Mouse (Mus musculus) 3134 (cell line): ENCODE data around the gene Rnf114.

Source experiments
- DNase-seq: peaks from one replicate; pipeline ENCODE4 v3.0.0-alpha.2; 2011; ENCODE audit warnings: low spot score; ENCODE audit not compliant: insufficient read length; ENCODE audit errors: extremely low read depth

Gene Rnf114

DNA sequence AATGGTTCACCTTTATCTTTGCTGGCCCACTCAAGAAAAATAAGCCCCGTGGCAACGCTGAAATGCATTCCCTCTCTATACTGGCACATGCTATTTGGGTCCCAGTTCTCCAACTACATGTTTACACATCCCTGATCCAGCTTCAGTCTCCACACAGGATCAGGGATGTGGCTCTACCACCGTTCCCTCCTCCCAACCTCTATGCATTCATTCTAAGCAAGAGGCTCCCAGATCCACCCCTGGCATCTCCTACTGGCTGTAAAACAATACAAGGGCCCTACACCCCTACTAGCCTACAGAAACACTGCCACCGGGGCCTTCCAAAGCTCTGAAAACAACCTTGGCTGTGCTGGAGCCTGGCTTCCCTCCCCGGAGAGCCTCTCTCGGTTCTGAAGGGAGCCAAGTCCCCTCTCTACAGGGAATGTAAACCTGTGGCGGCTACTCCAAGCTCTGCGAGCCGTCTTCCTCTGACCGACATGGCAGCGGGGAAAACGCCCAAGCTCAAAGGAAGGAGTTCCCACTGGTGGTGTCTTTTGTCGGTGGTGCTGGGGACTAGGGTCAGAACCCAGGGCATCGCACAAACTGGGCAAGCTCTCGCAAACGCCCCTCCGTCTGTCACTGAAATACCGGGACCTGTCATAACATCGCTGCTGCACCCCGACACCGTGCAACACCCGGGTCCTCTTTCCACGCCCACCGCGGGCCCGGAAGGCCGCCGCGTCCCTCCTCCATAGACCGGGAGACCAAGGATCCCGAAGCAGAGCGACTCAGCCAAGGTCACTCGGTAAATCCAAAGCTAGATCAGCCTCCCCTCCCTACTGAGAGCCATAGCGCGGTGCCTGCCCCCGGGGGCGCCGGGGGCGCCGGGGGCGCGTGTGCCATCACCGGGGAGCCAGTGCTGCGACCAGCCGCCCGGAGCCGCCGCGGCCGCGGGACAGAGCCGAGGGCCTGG, at the start of gene Rnf114:
Rnf114 (plus strand) TSS at position 889 of the 952 bp plus-strand sequence.
- peak; percentile 63 for DNase-seq

DNA sequence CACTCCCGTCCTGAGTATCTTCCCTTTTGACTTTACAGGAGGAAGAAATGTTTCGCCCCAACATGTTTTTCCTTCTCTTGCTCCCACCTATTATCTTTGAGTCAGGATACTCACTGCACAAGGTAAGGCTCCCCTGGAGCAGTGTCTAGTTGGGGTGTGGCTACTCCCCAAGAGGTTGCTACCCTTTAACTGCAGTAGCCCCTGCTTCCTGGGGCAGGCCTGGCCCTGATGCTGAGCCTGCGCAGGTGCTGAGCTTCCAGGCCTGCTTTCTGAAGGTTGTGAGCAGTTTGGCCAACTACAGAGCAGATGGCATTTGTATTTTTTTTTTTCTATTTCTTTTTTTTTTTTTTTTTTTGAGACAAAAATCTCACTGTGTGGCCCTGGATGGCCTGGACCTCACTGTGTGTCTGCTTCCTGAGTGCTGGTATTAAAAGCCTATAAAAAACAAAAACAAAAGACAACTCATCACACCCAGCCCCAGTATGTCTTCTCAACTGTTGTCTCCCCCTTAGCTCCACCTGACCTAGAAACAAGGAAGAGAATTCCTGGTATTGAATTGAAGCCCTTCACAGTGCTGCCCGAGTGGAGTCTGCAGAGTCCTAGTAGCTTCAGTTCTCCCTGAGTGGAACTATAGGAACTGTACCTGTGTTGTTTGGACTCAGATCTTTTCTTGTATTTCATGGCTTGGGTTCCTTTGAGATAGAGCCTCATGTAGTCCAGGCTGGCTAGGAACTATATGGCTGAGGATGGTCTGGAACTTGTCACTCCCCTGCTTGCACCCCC, 48.8 kb upstream of the Rnf114 start:
- no peak for DNase-seq

DNA sequence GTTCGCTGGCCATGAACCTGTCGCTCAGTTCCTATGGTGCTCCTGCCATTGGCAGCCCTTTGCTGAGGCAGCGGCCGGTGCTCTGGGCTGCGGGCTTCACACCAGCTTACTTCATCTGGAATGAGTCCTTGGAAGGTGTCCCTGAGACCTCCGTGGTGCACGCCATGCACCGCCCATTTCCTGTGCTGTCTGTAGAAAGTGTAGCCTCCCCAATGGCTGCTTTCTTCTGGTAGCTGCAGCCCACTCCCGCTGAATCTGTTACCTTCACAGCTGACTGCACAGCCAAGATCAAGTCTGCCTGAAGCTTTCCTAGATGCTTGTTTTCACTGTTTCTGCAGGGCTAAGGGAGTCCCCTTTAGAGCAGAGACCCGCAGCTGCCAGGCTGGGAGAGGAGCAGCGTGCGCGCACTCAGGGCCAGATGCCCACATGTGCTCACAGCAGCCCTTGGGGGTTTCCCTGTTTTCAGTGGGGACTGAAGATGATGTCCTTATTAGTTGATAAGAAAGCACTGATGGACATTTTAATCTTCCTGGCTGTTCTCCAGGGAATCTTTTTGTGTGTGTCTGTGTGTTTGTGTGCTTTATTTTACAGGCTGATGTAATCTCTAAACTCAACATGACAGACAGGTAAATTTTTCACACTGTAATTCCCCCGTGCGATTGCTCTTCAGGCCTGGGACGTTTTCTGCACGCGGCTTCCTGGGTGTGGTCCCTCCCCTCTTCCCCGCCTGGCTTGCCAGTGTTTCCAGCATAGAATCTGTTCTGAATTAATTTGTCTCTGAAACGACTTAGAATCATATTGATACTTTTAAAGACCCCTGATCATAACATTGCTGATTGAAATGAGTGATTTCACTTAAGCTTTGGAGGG, 46.3 kb upstream of the Rnf114 start:
- no peak for DNase-seq

DNA sequence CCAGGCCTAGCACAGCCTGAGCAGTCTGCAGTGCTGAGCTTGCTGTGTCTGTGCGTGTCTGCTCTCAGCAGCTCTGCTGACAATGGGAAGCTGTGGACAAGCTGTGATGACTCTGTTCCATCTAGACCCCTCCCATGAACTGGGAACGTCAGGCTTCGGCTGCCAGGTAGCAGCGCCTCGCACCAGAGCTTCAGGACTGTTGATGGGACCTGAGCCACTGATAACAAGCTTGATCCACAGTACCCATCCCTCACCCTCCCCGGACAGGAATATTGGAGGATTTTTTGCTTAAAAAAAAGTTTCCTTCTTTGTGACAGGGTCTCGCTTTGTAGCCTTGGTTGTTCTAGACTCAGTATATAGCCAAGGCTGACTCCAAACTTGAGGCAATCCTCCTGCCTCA, 45.2 kb upstream of the Rnf114 start:
- no peak for DNase-seq

DNA sequence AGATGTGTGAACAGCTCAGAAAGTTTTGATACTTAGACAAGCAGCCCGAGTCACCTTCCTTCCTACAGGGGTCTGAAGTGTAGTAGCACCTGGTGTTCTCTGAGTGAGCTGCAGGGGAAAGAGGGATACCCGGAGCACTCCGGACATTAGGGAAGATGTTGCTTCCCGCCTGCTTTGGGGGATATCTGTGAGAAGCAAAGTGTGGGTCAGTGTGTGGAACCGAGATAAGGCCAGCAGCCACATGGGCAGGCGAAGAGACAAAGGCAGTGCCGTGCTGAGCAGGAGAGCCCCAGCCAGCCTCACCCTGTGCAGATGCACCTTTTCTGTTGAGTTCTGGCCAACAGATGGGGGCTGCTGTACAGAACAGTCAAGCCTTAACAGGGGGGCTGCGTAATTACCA, 44.8 kb upstream of the Rnf114 start:
- no peak for DNase-seq

DNA sequence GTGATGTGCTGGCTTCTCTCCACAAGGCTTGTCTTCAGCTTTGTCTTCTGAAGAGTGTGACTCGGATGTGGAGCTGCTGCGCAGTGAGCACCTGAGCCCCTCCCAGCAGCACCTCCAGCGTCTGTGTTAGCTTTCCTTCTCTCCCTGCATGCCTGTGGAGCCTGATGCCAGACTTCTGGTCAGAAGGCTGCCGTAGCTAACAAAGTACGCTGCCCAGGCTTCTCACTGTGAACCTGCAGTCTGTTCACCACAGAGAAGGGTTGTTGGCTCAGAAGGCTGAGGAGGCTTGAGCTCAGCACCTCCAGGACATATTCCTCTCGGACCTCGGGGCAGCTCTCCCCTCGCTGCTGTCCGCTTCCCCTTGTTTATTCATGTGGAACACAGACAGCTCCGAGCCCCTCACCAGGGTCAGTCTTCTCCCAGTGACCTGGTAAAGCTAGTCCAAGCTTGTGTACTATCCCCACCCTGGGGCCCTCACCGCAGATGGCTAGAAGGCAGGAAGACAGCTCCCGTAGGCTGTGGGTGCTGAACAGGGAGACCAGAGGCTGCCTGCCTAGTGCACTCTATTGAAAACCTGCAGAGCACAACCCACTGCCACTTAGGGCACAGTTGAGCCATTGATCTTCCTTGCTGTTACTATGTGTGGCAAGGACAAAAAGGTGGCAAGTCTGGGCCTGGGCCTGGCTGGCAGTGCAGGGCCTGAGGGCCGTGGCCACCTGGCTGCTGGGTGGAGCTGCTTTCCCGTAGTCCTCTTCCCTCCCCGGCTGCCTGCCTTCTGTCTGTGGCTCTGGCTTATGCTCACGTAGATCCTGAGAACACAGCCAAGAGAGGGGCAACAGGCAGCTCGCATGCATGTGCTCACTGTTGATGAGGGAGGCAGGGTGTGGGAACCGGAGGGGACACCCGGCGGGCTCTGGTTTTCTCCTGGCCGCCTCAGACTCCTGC, 42.8 kb upstream of the Rnf114 start:
- DNase-seq: no peak

DNA sequence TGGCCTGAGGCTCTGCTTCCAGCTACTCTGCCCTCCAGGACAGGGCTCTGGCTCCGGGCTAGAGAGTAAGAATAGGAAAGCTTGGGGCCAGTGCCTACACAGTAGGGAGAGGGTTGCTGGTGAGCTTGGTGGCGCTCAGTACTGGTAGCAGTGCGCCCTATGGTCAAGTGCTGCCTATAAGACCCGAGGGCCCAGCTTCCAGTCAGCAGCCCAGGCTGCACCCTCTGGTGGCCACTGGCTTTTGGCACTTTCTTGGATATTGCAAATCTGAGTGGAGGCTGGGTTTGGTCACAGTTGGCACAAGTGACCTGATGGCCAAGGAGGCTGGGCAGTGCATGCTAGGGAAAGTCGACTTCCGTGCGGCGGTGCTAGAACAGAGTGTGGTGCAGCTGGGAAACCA, 41.8 kb upstream of the Rnf114 start:
- DNase-seq: no peak

DNA sequence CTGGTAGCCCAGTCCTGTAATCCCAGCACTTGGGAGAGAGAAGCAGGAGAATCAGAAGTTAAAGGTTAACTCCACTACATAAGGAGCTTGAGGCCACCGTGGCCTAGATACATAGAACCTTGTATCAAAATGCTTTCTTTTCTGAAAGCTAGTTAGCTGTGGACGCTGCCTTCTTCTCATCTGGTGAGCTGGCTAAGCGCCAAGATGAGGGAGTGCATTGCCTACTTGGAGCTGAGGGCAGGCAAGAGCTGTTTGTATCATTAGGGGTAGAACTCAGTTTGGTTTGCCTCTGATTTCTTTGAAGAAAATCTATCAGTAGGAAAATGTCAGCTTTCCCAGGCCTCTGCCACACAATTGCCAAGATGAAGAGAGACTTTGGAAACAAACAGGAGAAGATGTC, 38.6 kb upstream of the Rnf114 start:
- DNase-seq: no peak

DNA sequence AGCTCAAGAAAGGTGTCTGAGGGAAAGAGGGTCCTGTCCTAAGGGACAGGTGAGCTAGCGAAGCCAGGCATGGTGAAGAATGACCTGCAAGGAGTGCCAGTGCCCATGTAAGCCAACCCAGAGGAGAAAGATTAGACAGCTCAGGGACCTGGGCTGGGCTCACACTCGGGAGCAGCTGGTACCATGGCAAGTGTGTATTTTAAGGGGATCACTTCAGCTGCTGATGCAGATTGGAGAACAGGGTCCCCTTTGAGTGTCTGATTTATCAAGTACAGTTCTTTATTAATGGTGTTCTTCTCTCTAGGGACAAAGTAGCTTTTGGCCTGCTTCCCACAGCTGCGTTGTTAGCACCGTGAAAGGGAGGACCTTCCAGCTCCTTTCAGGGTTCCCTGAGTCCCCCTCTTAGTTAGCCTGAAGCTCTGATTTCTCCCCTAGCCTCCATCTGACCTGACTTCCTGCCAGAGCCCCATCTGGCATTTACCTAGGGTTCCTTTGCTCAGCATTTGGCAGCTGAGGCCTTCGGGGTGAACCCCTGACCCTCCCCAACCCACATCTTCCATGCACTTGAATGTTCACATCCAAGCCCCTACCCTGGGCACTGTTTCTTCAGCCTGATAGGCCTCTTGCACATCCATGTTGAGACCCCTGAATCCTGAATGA, 36.0 kb upstream of the Rnf114 start:
- no peak for DNase-seq

DNA sequence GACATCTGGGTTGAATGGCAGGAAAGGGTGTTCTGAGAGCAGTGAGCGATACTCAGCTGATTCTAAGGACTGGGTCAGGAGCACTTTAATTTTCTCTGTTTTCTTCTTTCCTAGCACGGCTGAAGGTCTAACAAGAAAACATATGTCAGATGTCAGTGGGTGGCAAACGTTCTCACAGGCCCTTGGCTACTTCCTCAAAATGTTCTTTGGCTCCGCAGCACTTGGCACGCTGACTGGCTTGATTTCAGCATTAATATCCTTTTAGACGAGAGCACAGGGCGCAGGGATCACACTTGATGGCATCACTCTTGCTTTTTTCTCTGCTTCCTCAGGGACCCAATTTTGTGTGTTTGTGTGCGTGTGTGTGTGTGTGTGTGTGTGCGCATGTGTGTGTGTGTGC, 35.2 kb upstream of the Rnf114 start:
- no peak for DNase-seq

DNA sequence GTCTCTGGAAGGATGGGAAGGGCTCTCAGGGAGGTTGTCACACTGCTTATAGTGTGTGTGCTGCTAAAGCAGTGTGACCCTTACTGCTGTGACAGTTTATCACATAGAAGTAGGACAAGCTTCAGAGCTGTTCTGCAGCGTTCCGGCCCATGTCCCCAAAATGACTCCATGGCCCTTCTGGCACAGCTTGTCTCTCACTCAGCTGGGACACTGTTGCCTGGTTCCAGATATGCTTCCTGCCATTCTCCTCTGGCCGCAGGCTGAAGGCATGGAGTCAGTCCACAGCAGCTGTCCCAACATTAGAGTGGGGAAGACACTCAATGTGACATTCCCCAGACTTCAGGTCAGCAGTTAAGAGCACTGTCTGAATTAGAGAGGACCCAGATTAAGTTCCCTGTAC, 33.9 kb upstream of the Rnf114 start:
- DNase-seq: no peak

DNA sequence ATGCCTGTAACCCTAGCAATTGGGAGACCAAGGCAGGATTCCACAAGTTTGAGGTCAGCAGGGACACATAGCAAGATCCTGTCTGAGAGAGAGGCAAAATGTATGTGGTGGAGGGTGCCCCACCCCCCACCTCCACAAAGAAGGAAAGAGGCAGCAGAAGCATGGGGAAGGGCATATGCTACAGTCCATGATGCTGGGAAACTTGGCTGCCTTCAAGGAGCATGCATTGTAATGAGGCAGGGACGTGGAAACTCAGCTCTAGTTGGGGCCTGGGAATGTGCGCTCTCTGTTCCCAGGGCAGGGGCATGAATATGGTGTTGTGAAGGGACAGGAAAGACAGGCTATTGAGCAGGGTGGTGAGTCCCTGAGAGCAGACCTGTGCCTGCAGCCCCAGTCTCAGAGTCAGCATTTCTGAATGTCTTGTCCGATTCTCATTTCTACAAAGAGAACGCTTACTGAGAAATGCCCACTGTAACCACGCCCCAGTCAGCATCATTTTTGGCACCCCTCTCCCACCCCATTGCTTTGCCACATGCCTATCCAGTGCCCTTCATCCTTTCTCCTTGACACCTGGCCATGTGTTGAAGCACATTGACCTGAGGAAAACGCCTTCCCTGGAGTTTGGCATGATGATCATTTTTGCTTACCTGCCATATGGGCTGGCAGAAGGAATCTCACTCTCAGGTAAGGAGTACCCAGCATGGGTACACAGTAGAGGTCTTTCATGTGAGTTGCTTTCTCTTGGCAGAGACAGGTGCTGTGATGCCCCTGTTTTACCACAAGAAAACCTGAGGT, 33.2 kb upstream of the Rnf114 start:
- DNase-seq: no peak

DNA sequence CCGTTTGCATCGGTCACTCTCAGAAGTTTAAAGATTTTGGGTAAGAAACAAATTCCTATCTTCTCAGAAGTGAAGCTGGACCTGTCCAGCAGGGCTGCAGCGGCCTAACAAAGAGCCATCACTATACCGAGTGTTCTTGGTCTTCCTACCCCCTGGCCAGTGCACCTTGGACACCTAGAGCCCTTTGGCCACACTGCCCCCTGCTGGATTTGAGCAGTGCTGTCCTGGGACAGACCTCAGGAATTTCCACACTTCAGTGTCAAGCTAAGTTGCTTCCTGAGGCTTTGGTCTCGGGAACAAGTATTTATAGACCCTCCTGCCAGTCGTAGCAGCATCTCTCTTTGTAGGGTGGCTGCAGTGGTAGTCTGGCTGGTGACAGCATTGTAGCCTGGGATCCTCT, 29.5 kb upstream of the Rnf114 start:
- peak; percentile 40 for DNase-seq

DNA sequence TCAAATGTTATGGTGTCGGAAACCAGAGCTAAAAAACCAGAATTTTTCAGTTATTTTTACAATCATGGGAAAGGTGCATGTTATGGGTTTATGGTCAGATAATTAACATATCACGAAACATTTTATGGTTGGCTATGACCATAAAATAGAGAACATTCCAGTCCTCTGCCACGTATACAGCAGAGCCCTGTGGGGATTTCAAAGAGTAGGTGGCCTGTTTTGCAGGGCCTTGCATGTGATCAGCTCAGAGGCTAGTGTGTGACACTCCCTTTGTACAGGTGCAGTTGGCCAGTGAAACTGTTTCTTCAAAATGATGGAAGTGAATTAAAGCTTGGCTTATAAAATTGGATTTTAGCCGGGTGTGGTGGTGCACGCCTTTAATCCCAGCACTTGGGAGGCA, 28.6 kb upstream of the Rnf114 start:
- no peak for DNase-seq

DNA sequence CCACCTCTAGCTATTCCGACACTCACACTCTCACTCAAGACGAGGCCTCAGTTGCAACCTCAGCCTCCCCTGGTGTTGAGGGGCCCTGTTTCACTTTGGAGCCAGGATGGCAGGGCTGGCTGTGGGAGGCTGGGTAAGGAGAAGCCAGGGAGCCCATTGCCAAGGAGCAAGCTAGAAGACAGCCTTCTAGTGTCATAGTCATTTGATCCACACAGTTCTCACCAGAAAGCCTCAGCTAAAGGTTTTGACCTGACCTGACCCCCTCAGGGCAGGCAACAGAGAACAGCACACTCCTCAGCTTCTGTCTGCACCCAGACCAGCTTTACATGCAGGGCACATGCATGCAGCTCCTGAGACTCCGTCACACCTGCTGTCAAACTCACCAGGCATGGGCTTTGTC, 26.5 kb upstream of the Rnf114 start:
- no peak for DNase-seq

DNA sequence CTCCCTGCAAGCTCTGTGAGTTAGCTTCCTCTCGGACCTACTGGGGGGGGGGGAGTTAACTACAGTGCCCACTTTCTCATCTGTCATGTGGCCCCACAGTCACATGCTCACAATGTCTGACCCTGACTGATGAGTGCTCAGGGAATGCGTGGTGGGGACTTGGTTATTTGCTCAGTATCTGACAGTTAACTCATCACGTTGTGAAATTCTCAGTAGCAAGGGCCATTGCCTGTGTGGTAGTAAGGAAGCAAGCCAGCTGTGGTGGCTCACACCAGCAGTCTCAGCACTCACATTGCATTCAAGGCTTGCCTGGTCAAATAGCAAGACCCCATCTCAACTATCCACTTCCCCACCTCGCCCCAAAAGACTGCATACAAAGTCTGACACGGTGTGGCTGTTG, 25.2 kb upstream of the Rnf114 start:
- no peak for DNase-seq

DNA sequence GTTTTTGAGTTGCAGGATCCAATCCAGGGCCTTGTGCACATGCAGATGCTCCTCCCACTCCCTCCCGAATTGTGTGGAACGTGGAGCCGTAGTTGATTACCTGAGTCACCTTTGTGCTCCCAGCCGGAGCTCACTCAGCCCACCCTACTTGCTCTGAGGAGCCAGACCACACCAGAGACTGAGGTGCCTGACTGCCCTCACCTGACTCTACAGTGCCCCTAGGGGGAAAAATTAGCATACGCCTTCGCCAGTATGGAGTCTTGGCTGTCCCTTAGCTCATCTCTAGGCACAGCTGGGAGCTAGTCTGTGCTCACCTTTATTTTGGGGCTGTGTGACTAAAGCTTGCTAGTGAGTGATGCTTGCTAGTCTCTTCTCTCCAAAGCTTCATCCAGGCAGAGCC, 24.0 kb upstream of the Rnf114 start:
- DNase-seq: no peak

DNA sequence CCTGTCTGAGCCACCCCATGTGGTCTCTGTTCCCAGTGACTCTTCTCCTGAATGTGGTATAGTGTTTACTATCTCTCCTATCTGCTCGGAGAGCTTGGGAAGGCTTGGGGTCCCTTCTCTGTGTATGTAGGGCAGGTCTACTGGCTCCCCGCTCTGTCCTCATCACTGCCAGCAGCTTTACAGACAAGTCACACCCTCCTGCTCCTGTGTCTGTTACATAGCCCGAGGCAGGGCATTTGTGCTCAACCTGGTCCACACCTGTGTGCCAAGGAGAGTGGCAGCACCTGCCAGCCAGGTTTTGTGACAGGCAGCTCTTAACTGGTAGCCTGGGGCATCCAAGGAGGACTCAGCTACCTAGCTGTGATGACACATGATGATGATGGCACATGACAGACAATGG, 21.8 kb upstream of the Rnf114 start:
- no peak for DNase-seq

DNA sequence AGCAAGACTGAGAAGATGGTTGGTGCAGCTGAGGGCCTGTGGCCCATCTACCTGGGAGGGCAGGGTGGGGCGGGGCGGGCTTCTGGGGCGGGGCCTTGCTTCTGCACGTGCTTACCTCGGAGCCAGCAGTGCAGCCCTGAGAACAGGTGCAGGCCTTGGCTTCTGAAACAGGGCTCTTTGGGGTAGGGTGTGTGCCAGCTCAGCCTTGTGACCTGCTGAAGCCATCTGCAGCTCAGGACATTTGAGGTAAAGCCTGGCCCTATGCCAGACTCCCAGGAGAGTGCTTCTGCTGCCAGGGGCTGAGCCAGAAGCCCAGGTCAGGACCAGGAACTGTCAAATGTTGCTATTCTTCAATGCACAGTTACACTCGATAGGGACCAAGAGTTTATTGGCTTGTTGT, 20.9 kb upstream of the Rnf114 start:
- no peak for DNase-seq
